Mouse (Mus musculus) heart, postnatal 25 days (tissue): ENCODE data around the gene Fam169a. TPM values are rescaled to one million over a fixed set of nuclear protein-coding genes. Genes with fewer than 3 reads are reported as not detected.
"Not testable (repeated sequence)": the region's sequence is repeated elsewhere in the genome, so short reads cannot be mapped to it uniquely, and the experiment has no call there.

Source experiments
- DNase-seq: peaks from one replicate; pipeline ENCODE4 v3.0.0; 2022; ENCODE audit warnings: low spot score
- intact Hi-C: fragments of 180-260 bp; cut with DNase I; formaldehyde crosslinking; loops from one replicate; pipeline ENCODE4 v1.15.1; 2025
- total RNA-seq, 2 experiments: library from RNA; stranded (reverse); gene quantifications; 2 replicates each; pipeline ENCODE4 v1.2.3; 2021

The Fam169a gene
- under 1 TPM; 0.10 to 0.20 TPM for total RNA-seq

DNA sequence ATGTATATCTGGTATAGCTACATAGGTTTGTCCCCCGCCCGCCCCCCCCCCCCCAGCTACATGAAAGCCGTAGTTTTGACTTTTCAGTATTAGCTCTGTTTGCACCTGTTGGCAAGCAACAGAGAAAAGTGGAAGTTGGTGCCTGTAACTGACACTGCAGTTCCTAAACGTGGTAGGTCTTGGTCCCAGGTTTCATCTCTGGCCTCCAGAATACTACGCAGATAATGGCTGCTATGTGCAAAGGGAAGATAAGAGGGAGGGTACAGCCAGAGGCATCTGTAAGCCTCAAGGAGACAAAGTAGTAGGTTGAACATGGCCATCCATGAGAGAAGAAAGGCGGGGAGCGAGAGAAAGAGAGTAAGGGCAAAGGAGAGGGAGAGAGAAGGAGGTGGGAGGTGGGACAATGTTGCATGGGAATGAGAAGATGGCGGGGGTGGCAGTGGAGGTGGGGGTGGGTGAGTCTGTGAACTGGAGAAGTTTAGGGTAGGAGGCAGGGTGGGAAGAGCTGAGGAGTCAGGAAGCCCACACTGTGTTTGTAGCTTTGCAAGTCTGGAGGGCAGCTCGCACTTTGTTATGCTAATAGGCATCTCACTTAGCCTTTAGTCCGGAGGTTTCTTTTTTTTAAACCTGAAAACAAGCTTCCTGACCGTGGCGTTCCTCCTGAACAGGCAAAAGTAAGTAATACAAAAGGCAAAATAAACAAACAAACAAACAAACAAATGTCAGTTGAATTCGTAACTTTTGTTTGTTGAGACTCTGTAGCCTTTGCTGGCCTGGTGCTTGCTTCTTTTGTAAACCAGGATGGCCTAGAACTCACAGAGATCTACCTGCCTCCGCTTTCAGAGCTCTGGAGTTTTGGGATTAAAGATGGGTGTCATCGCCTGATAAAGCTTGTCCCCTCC is at the start of gene Fam169a:
Fam169a (plus strand) TSS at position 638 of the 902 bp plus-strand sequence.
- no peak for DNase-seq
- intact Hi-C loops, result no loop called here

DNA sequence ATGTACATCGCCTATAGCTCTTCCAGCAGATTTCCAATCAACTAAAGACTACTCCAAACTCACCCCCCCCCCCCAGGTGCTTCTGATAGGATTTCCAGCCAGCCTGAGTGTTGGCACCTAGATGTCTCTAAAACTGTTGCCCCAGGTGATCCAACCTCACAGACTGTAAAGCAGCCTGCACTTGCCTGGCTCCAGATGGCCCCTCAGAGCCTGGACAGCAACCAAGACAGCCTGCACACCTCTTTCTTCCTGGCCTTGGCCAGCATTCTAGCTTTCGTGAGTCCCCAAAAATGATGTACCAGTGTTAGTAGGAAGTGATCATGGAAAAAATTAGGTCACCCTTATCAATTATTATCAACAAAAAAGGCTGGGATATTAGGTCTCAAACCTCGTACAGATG is 49.4 kb upstream of the Fam169a start:
- intact Hi-C loops, result no loop called here

DNA sequence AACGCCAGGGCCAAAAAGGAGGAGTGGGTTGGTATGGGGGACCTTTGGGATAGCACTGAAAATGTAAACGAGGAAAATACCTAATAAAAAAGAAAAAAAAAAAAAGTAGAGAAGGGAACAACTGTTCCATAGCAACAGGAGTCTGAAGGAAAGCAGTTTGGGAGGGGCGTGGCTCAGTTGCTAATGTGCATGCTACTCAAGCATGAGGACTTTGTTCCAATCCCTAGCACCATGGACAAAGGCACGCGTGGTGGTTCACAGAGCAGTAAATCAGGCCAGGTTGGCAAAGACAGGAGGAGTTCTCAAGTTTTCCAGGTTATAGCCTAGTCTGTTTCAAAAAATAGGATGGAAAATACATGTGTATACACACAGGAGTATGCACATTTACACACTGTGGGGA is 47.0 kb upstream of the Fam169a start:
- intact Hi-C loops, result no loop called here
- DNase-seq, result no peak

More for the DNA sequence above, 49.4 kb upstream of the Fam169a start:
- no peak for DNase-seq

DNA sequence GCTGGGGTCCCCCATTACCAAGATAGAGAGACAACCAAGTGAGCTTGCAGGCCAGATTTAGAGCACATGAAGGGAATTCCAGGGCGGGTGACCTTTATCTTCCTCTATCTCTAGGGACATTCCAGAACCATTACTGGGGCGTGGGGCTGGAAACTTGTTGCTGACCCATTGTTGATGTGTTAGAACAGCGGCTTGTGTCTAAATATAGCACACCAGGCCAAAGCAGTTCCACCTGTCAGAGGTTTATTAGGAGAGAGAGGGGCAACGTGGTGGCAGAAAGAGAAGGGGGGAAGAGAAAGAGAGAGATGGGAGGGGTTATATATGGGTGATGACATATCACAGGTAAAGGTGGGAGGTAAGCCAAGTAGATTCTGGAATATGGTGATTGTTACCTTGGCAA is 45.2 kb upstream of the Fam169a start:
- intact Hi-C loops, result no loop called here
- no peak for DNase-seq

DNA sequence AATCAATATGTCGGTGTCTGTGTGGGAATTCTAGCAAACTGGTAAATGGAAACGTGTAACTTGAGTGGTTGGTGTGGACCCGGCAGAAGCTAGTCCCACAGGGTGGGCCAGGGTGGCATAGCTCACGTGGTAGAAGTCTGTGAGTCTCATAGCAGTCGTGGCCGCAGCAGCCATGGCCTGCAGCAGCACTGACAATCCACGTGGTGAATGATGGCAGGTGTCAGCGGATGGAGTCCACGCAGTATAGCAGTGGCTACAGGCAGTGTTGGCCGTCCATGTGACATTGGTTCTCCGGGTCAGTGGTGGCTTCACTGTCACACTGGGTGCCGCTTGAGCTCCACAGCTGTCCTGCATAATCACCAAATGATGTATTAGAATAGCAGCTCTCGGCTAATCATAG is 37.0 kb upstream of the Fam169a start:
- DNase-seq, result no peak
- intact Hi-C loops, result no loop called here

DNA sequence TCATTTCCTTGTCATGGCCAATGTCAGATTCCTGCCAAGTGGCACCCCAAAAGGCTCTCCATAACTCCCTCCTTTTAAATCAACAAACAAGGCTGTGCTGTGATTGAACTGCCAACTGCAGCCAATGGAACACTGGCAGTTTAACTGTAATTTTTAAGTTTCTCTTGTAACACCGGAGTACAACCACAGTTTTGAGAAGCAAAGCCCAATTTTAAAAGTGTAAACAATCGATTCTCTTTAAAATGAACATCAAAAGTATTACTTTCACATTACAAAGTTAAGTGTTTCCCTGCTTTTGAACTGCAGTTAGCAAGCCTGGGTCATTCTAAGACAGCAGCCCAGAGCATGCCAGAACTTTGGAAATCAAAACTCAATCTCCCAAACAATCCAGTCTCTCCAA is 32.8 kb upstream of the Fam169a start, which contains the start of gene 1700029F12Rik:
1700029F12Rik (minus strand) TSS at position 101 of the 400 bp plus-strand sequence.
- no peak for DNase-seq
- intact Hi-C loops, result no loop called here

DNA sequence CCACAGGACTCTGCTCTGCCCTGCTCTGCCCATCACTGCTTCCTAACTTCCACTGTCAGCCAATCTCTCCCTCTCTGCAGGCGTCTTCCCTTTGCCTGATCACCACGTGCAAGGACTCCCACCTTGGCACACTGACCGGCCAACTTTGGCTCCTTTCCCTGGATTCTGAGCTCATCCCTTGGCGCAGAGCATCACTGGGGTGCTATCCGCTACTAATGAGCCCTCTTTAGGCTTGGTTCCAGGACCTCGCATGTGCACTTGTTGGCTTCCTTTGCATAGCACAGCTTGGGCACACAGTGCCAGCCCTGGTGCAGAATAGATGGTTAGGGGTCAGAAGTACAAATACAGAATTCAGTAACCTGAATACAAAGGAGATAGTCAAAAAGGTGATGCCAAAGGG is 15.9 kb upstream of the Fam169a start:
- no peak for DNase-seq
- intact Hi-C loops, result loop anchor here (10.0 kb wide), 1 partner anchor 196 kb away; no protein-coding TSS in a partner anchor

DNA sequence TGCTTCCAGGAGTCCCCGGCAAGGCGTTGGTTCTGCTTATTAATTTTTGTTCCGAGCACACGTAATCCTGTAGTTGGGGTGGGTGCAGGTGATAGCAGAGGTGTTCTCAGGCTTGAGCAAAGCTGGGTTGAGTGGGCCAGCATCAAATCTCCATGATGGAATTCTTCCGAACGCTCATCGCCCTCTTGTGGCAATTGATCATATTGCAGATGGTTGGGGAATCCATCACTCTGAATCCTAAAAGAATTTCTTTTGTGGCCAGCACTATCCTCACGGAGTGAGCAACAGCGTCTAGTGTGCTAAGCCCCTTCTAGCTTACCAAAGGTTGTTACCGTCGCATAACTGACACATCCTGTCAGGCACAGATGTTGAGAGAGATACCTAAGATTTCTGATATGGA is 14.4 kb upstream of the Fam169a start:
- intact Hi-C loops, result loop anchor here (10.0 kb wide), 1 partner anchor 198 kb away; no protein-coding TSS in a partner anchor
- DNase-seq, result no peak

DNA sequence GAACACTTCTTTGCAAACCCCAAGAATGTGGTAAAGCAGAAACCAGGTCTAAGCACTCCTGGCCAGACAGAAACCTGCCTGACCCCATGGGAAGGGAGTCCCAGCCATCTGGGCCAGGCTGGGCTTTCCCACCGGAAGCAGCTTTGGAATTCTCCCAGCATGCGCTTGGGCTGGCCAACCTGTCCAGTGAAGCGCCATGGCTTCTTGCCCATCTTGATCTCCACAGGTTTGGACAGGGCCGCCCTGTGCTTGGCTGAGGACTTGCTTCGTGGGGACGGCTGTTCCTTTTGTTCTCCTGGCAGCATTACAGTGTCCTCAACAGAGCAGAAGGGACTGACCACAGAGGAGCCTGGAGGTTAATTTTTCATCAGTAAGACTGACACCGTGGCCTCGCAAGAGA is 13.2 kb upstream of the Fam169a start:
- peak; percentile 4 for DNase-seq
- intact Hi-C loops, result loop anchor here (10.0 kb wide), 1 partner anchor 199 kb away; no protein-coding TSS in a partner anchor

DNA sequence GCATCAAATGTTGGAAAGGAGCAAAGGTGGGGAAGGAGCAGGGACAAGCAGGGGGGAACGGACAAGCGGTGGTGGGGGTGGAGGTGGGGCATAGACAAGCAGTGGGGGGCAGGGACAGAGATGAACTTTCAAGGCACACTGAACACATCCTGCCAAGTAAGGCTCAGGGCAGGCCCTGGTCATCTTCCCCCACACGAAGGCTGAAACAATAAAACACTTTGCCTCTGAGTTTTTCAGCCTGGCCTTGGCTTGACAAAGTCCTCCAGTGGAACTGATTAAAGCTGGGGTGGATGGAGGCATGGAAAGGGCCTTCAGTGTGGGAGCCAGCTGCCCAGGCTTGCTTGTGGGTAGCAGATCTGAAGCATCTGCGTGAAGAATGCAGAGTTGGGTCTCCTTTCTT is 9.3 kb upstream of the Fam169a start:
- intact Hi-C loops, result loop anchor here (10.0 kb wide), 1 partner anchor 203 kb away; no protein-coding TSS in a partner anchor
- no peak for DNase-seq

DNA sequence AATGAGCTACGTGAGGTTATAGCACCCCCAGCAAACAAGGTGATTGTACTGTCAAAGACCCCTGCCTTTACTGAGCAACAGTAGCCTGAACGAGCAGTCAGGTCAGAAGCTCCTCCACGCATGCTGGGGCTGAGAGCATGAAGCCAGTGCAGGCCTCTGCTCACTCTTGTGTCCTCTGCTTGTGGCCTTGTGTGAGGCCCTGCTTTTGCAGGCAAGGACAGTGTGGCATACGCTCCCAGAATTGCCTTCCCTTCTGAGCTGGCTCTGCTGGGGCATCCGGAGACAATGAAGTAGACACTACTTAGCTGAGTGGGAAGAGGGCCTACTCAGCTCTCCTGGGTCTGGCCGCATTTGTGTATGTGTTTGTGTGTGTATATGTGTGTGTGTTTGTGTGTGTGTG is 7.3 kb upstream of the Fam169a start:
- no peak for DNase-seq
- intact Hi-C loops, result loop anchor here (10.0 kb wide), 1 partner anchor 205 kb away; no protein-coding TSS in a partner anchor

DNA sequence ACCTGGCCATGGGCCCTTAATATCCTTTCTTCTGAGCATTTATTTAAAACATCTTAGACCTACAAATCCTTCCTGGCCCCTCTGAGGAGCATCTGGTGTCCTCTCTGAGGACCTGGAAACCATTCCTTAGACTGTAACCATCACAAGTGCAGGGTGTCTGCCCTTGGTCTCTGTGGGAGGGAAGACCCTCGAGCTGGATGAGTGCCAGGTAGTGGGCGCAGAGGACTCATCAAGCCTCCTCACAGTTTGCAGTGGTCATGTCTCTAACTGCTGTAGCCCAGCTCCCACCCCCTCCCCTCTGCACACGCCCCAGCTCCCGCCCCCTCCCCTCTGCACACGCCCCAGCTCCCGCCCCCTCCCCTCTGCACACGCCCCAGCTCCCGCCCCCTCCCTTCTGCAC is 6.8 kb upstream of the Fam169a start:
- DNase-seq, result no peak
- intact Hi-C loops, result no loop called here

DNA sequence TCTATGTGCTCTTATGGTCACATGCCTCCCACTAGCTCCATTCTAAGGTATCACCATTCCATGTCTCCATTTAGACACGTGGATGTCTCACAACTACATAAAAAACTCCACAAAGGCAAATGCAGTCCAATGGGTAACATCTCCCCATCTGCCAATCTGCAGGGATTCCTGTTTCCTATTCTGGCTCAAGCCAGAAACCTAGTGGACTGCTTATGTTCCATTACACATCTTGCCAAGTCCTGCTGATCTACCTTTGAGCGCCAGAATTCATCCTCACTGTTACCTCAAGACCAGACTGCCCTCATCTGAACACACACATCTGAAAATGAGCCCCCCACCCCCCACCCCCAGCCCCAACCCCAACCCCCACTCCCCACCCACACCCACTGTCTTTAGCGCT is 4.9 kb upstream of the Fam169a start:
- DNase-seq, result no peak
- intact Hi-C loops, result no loop called here

DNA sequence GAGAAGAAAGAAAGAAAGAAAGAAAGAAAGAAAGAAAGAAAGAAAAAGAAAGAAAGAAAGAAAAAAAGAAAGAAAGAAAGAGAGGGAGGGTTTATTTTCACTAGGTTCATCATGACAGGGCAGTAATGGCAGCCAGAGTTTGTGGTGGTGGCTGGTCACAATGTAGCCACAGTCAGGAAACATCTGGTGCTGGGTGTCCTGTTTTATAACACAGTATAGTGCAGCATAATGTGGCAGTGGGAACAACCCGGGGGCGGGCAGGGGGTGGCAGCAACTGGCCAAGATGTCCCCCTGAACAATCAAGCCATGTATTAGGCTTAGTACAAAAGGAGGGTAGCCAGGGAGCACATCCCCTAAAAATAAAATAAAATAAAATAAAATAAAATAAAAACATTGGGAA is 3.7 kb upstream of the Fam169a start:
- DNase-seq, result no peak
- intact Hi-C loops, result no loop called here

DNA sequence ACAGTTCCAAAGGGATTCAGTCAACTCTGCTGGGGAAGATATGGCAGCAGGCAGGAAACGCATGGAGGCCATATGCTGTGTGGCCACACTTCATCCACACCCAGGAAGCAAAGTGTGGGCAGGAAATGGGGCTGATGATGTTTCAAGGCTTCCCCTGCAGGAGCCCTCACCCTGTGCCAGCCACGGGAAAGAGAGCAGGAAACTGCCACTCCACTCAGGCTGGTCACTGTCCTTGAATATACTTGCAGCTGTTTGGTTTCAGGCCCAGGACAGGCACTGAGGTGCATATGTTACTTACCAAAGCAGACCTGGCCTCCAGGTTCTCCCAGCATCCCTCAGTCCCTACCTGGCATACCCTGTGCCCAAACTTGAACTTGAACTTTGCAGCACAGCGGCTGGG is 2.7 kb upstream of the Fam169a start:
- intact Hi-C loops, result no loop called here
- no peak for DNase-seq

DNA sequence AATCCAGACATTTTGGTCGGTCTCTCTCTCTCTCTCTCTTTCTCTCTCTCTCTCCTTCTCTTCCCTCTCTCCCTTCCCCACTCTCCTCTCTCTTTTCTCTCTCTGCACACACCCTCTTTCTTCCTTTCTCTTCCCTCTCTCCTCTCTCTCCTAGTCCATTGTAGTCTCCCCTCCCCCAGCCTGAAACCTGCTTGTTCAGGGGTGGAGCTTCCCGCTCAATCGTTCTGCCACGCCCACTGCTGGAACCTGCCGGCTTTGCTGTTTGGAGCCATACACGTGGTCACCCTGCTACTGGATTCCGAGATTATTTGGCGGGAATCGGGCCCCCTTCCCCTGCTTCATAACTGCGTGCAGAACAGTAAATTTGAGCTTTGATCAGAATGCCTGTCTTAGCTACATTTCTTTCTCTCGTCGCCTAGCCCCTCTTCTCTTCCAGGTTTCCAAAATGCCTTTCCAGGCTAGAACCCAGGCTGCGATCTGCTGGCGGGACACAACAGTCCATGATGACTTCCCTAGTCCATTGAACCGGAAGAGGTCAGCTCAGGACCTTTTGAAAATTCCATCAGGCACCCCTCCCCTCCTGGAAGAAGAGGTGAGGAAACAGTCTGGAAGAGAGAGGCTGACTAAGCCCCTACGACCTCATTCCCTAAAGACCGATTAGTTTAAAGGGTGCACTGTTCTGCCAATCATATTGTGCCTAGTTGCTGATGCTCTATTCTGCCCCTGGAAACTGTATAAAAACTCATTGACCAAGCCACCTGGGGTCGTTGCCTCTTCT is 2.1 kb upstream of the Fam169a start:
- DNase-seq, intact Hi-C loops: not testable (repeated sequence)

DNA sequence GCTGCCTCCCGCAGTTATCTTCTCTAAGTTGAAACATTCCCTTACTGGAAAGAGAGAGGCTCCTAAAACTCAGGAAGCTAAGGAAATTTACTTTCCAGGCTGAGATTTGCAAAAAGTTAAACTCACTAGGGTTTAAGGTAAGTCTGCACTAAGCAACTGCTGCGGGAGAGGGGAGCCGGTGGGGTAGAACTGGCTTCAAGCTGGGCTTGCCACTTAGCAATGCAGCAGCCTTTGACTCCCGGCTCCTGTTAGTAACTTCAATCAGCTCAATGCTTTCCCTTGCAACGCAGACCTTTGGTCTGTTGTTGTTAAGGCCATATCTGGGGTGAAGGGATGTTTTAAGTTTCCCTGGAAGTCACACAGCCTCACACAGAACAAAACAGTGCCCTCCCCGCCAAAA is 605 bp downstream of the Fam169a start:
- intact Hi-C loops, result no loop called here
- DNase-seq, result no peak

DNA sequence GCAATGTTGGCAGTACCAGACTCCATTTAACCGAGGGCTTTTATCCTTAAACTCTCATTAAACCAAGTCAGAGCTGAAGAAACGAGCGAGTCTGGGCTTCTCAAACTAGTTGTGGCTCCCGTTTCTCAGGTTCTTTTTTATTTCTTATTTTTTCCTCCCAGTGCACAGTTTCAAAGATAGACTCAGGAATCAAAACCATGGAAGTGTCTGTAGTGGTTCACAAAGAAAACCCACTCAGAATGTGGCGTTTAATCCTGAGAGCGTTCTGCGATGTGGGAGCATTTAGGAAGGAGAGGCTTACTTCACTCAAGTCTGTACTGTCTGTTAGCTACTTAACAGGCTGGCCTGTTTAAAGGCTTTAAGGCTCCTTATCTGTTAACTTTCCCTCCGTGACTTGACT is 1.1 kb downstream of the Fam169a start:
- no peak for DNase-seq
- intact Hi-C loops, result no loop called here

DNA sequence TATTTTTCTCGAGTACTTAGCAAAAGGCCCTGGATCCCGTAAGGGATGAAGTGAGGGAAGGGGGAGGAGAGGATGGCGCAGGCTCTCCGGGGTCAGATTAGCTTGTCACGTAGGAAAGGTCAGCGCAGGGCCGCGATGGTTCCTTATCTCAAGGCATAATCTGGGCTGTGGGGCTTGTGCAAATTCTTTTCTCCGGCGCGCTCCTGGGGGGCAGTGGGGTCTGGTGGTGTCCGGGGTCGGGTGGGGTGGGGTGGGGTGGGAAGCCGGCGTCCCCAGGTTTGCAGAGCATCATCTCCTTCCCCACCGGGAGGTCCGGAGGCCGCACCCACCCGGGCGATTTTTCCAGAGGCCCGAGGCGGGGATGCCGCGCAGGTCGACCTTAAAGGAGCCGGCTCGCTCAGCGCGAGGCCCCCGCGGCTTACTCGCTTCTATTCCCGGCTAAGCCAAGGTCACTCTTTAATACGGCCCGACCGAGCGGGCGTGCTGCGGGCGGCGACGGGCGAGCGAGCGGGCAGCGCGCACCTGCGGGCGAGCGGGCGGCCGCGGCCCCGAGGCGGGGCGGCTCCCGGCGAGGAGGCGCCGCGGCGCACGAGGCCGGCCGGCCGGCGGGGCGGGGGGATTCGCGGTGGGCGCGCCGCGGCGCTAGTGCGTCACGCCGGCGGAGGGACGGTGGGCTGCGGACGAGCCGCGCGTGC is 4.0 kb downstream of the Fam169a start:
- DNase-seq, result no peak
- intact Hi-C loops, result no loop called here

DNA sequence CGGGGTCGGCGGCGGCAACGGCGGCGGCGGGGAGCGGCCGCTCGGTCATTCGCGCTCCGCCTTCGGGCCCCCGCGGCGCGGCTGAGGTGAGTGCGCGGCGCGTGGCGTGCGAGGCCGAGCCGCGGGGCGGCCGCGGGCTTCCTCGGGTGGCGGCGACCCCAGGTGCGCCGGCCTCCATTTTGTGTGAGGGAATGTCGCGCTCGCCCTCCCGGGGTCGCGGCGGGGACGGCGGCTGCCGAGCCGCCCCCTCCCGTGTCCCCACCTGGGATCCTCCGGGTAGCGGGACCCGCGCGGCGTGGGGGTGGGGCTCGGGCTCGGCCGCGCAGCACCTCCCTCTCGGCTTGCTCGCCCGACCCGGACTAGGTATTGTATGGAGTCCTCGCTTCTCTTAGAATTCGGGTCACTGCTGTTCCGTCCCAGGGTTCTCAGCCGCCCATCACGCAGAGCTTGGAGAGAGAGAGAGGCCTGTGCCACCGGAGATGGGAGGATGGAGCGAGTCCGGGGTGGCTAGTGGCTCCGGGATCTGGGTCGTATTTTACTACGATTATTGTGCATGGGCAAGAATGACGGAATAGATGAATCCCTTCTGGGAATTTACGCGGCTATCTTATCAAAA is 4.6 kb downstream of the Fam169a start:
- intact Hi-C loops, result no loop called here
- no peak for DNase-seq
